Mouse (Mus musculus): ENCODE results near the gene Dpysl4. TPM values are rescaled to one million over a fixed set of nuclear protein-coding genes. Genes with fewer than 3 reads are reported as not detected.
A peak's percentile ranks its signal among the peaks of the same experiment; 100 is the strongest.

Dpysl4 gene
- polyA plus RNA-seq, 1 experiment from 2014 or later = 106 TPM

DNA sequence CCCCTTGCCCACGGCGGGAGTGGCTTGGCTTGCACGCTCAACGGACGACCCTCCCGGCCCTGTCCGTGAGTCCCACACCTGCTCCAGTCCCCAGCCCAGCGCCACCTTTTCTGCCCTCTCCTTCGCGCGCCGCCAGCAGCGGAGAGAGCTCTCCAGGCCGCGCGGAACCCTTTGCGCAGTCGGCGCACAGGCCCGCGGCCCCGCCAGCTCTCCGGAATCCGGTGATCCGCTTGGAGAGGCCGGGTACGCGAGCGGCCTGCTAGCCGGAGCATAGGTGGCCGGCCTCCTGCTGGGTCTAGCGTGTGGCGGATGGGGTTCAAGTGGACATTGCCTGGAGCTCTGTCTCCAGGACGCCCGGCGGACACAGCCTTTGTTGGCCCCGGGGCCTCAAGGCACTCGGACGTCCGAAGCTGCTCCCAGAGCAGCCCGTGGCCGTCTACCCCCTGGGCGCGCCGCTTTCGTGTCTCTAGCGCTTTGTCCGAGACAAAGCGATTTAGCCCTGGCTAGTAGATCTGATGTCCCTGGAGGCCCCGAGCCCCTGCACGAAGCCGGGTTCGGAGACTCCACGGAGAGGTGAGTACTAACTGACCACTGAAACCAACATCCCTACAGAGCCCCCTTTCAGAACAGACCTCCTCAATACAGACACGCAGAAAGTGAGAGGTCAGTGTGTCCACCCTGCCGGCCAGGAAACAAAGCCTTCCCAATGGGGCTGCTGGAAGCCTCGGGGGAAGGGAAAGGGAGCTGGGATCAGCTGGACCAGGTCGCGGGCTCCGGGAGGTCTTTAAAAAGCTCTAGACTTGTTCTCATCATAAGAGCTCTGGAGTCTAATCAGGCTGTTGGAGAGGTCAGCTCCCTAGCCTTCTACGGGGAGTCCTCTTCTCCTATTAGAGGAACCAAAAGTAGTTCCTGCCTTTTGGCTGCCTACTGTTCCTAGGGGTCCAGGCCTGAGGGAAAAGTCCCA is 676 bp downstream of the Dpysl4 start:
- H3K4me1 ChIP-seq = peaks cover 48% of the 10 kb centered on the region
- WGBS = under 1% methylated on average over 61 of the region's 61 CpGs
- ATAC-seq = peak; percentile 58

GRCm38 (mm10) chr7:139087801-139088200 is 2.0 kb downstream of the Dpysl4 start:
- peaks cover 37% of the 10 kb centered on the region for H3K36me3 ChIP-seq (ENCODE audit: poor library complexity, severe bottlenecking)
- no peaks in the 10 kb centered on the region for H3K9me3 ChIP-seq (replicated peaks)
- ATAC-seq = peak; percentile 48; the same call in 1 of the 2 replicates
- 36% methylated on average over 2 of the region's 2 CpGs for WGBS
- peak overlapping the region; percentile 89; the same call in 1 of the 2 replicates for H3K9ac ChIP-seq
- no peak overlapping the region for H3K27ac ChIP-seq
- peak overlapping the region; percentile 77 for H3K4me2 ChIP-seq
- peak overlapping the region; percentile 71; the same call in 1 of the 2 replicates for H3K4me3 ChIP-seq
- peaks cover 40% of the 10 kb centered on the region for H3K4me1 ChIP-seq
- H3K27me3 ChIP-seq = peaks cover 8% of the 10 kb centered on the region; the same call in 1 of the 2 replicates

More for the DNA sequence above, 676 bp downstream of the Dpysl4 start:
- peak overlapping the region; percentile 89 for H3K9ac ChIP-seq
- H3K27ac ChIP-seq = peak overlapping the region; percentile 61; the same call in 1 of the 2 replicates
- peaks cover 11% of the 10 kb centered on the region; the same call in 1 of the 2 replicates for H3K27me3 ChIP-seq
- H3K4me2 ChIP-seq = peak overlapping the region; percentile 77
- H3K36me3 ChIP-seq (ENCODE audit: poor library complexity, severe bottlenecking) = peaks cover 24% of the 10 kb centered on the region
- no peaks in the 10 kb centered on the region for H3K9me3 ChIP-seq (replicated peaks)
- peak overlapping the region; percentile 71 for H3K4me3 ChIP-seq

DNA sequence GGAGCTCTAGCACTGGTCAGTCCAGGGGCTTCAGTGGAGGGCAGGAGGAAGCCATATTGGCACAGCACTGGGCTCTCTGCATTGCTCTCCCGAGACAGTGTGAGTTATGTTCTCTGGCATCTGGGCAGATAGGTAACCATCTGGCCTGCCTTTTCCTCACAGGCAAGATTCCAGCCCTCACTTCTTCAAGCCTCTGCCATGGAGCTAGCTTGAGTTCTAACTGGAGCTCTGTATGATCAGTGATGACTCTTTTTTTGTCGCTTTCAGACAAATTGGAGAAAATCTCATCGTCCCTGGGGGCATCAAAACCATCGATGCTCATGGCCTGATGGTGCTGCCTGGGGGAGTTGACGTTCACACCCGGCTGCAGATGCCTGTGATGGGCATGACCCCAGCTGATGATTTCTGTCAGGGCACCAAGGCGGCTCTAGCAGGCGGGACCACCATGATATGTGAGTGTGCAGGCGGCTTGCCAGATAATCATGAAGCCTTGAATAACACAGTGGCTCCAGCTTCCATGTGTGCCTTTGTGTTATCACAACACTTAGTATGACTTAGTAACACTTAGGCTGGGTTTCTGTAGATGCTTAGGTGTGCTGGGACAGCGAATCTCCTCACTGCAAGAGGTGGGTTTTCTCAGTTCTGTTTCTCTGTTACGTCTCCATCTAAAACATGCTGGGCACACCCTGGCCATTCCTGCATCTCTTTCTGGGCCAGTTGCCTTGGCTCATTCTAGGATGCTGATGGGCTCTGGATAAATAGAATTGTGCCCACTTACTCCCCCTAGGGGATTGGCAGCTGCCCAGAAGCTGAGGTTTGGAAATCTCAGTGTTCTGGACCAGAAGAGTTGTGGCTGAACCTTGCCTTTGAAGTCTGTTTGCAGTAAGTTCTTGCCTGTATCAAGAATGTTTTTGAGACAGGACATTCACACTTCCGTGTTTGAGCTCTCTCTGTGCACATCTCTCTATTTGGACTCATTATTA is 4.4 kb downstream of the Dpysl4 start:
- H3K4me3 ChIP-seq = no peak overlapping the region
- 90% methylated on average over 12 of the region's 12 CpGs for WGBS
- no peak overlapping the region for H3K9ac ChIP-seq
- H3K27ac ChIP-seq = no peak overlapping the region
- ATAC-seq = no peak
- peaks cover 40% of the 10 kb centered on the region for H3K4me1 ChIP-seq
- peaks cover 60% of the 10 kb centered on the region for H3K36me3 ChIP-seq (ENCODE audit: poor library complexity, severe bottlenecking)
- 0 out of 2 replicates have a peak, but pooled peaks cover 5% of the 10 kb centered on the region for H3K27me3 ChIP-seq
- no peak overlapping the region for H3K4me2 ChIP-seq
- H3K9me3 ChIP-seq (replicated peaks) = no peaks in the 10 kb centered on the region

DNA sequence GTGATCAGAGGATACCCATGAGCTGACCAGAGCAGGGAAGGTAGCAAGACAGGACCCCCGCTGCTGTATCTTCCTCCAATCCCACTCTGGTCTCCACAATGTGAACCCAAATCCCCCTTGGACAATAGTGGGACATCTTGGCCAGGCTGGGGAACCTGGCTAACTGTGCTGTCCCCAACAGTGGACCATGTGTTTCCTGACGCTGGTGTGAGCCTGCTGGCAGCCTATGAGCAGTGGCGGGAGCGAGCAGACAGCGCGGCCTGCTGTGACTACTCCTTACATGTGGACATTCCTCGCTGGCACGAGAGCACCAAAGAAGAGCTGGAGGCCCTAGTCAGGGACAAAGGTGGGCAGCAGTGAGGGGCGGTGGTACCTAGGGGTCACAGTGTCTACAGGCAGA is 5.9 kb downstream of the Dpysl4 start:
- Histone ChIP-seq H3K27ac (no peak overlapping the region), H3K36me3 (ENCODE audit: poor library complexity, severe bottlenecking) (peaks cover 75% of the 10 kb centered on the region), H3K4me2 (no peak overlapping the region), H3K9me3 (replicated peaks) (no peaks in the 10 kb centered on the region), H3K4me1 (peaks cover 36% of the 10 kb centered on the region), H3K27me3 (0 out of 2 replicates have a peak, but pooled peaks cover 4% of the 10 kb centered on the region), H3K4me3 (no peak overlapping the region), H3K9ac (no peak overlapping the region)
- 90% methylated on average over 9 of the region's 9 CpGs for WGBS
- ATAC-seq = no peak

DNA sequence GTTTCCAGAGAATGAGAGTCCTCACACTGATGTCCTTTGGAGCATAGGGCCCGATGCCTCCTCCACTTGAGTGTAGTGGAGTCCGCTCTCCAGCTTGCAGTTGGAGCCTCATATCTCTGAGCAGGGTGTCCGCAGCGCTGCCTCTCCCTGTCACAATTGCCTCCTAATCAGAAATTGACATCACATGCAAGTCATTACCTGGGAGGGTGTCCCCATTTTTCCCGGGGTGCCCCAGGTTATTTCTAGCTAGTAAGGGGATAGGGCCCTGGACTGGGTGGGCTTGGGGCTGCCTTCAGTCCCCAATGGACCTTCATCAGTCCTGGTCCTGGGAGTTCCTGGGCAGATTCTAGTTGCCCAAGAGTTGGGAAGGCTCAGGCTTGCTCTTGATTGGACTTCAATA is 6.9 kb downstream of the Dpysl4 start:
- Histone ChIP-seq H3K4me3 (no peak overlapping the region), H3K27me3 (no peaks in the 10 kb centered on the region), H3K27ac (no peak overlapping the region), H3K4me1 (peaks cover 26% of the 10 kb centered on the region), H3K36me3 (ENCODE audit: poor library complexity, severe bottlenecking) (peaks cover 81% of the 10 kb centered on the region), H3K4me2 (no peak overlapping the region), H3K9ac (no peak overlapping the region), H3K9me3 (replicated peaks) (no peaks in the 10 kb centered on the region)
- no peak for ATAC-seq
- WGBS = 94% methylated on average over 5 of the region's 5 CpGs

DNA sequence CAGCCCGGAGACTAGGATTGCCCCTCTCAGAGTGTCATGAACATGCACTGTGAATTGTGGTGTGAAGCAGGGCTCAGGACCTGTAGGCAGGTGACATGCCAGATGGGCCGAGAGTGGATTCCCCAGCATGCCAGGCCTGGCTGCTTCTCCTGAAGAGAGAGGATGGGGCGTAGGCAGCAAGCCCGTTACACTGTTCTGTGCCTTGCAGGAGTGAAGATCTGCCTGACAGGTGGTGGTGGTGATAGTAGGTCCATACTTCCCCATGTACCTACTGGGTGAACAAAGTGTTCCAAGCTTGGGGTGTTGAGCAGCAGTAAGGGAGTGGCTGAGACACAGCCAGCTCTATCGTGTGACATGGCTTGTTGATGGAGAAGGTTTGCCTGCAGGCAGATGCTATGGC is 7.3 kb downstream of the Dpysl4 start:
- no peak overlapping the region for H3K4me3 ChIP-seq
- H3K9me3 ChIP-seq (replicated peaks) = no peaks in the 10 kb centered on the region
- no peak overlapping the region for H3K4me2 ChIP-seq
- ATAC-seq = no peak
- WGBS = 94% methylated on average over 5 of the region's 5 CpGs
- peaks cover 85% of the 10 kb centered on the region for H3K36me3 ChIP-seq (ENCODE audit: poor library complexity, severe bottlenecking)
- H3K27ac ChIP-seq = no peak overlapping the region
- H3K4me1 ChIP-seq = peaks cover 21% of the 10 kb centered on the region
- H3K27me3 ChIP-seq = no peaks in the 10 kb centered on the region
- no peak overlapping the region for H3K9ac ChIP-seq

DNA sequence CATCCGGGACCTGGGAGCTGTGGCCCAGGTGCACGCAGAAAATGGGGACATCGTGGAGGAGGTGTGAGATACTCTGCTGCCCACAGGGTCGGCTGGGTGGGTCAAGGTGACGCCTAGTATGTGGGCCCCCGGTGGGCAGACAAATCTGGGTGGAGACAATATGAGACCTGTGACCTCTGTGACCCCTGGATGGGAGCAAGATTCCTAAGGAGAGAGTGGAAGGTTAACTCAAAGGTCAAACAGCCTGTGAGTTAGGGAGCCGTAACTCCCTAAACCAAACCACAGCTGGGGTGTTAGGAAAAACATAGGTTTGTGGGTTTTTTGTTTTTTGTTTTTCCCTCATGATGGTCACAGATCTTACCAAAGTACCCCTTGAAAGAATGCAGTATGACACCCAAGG is 8.0 kb downstream of the Dpysl4 start:
- 92% methylated on average over 7 of the region's 7 CpGs for WGBS
- Histone ChIP-seq H3K36me3 (ENCODE audit: poor library complexity, severe bottlenecking) (peaks cover 92% of the 10 kb centered on the region), H3K9ac (no peak overlapping the region), H3K27me3 (no peaks in the 10 kb centered on the region), H3K27ac (no peak overlapping the region), H3K4me3 (no peak overlapping the region), H3K4me2 (no peak overlapping the region), H3K9me3 (replicated peaks) (no peaks in the 10 kb centered on the region), H3K4me1 (peaks cover 15% of the 10 kb centered on the region)
- no peak for ATAC-seq

- H3K27ac ChIP-seq = no peak overlapping the region
- H3K9me3 ChIP-seq (replicated peaks) = no peaks in the 10 kb centered on the region
- WGBS = 88% methylated on average over 6 of the region's 6 CpGs
- no peak overlapping the region for H3K9ac ChIP-seq
- H3K4me1 ChIP-seq = peaks cover 8% of the 10 kb centered on the region
- H3K4me2 ChIP-seq = no peak overlapping the region
- no peaks in the 10 kb centered on the region for H3K27me3 ChIP-seq
- no peak for ATAC-seq
- peaks cover 92% of the 10 kb centered on the region for H3K36me3 ChIP-seq (ENCODE audit: poor library complexity, severe bottlenecking)
- H3K4me3 ChIP-seq = no peak overlapping the region
Observed at GRCm38 (mm10) chr7:139094761-139095160, 9.0 kb downstream of the Dpysl4 start.

GRCm38 (mm10) chr7:139095282-139095681 is 9.5 kb downstream of the Dpysl4 start:
- H3K27ac ChIP-seq = no peak overlapping the region
- no peaks in the 10 kb centered on the region for H3K9me3 ChIP-seq (replicated peaks)
- H3K9ac ChIP-seq = no peak overlapping the region
- H3K4me2 ChIP-seq = no peak overlapping the region
- H3K4me3 ChIP-seq = no peak overlapping the region
- no peak for ATAC-seq
- WGBS = 86% methylated on average over 7 of the region's 7 CpGs
- no peaks in the 10 kb centered on the region for H3K27me3 ChIP-seq
- H3K36me3 ChIP-seq (ENCODE audit: poor library complexity, severe bottlenecking) = peaks cover 92% of the 10 kb centered on the region
- peaks cover 3% of the 10 kb centered on the region for H3K4me1 ChIP-seq

DNA sequence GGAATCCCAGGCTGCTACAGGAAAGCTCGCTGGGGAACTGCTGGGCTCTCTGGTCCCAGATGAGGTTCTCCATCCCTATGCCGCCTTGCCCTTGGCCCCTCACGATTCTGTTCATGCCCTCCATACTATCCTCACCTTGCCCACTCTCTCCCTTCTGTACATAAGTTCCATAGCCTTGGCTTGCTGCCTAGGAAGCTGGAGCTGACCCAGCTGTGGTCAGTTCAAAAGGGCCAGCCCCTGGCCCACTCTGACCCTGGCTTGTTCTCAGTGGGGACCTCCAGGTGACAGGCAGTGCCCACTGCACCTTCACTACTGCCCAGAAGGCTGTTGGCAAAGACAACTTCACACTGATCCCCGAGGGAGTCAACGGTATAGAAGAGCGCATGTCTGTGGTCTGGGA is 10.6 kb downstream of the Dpysl4 start:
- H3K27ac ChIP-seq = no peak overlapping the region; the same call in 1 of the 2 replicates
- H3K4me1 ChIP-seq = no peaks in the 10 kb centered on the region
- no peak overlapping the region for H3K4me2 ChIP-seq
- no peaks in the 10 kb centered on the region for H3K9me3 ChIP-seq (replicated peaks)
- no peak overlapping the region for H3K9ac ChIP-seq
- peaks cover 92% of the 10 kb centered on the region for H3K36me3 ChIP-seq (ENCODE audit: poor library complexity, severe bottlenecking)
- H3K27me3 ChIP-seq = no peaks in the 10 kb centered on the region
- no peak for ATAC-seq
- 91% methylated on average over 6 of the region's 6 CpGs for WGBS
- no peak overlapping the region for H3K4me3 ChIP-seq

- H3K27me3 ChIP-seq = no peaks in the 10 kb centered on the region
- WGBS = 70% methylated on average over 12 of the region's 12 CpGs
- H3K9ac ChIP-seq = no peak overlapping the region
- H3K4me2 ChIP-seq = no peak overlapping the region
- no peaks in the 10 kb centered on the region for H3K4me1 ChIP-seq
- peaks cover 56% of the 10 kb centered on the region for H3K36me3 ChIP-seq (ENCODE audit: poor library complexity, severe bottlenecking)
- ATAC-seq = no peak
- no peak overlapping the region for H3K27ac ChIP-seq
- H3K4me3 ChIP-seq = no peak overlapping the region
- no peaks in the 10 kb centered on the region for H3K9me3 ChIP-seq (replicated peaks)
Observed at GRCm38 (mm10) chr7:139100531-139101095, 14.8 kb downstream of the Dpysl4 start.

Measured in forebrain, embryonic 13.5 days (tissue).